Mouse (Mus musculus): ENCODE results near the gene Magi3. TPM values are rescaled to one million over a fixed set of nuclear protein-coding genes. Genes with fewer than 3 reads are reported as not detected.

The Magi3 gene
- polyA plus RNA-seq, 1 experiment: 4.1 TPM

GRCm38 (mm10) chr3:104142376-104142775 is 77.8 kb downstream of the Magi3 start:
- Histone ChIP-seq H3K27me3 (ENCODE audit: control insufficient read depth, insufficient read depth, low read length) (no peaks in the 10 kb centered on the region), H3K4me1 (ENCODE audit: control insufficient read depth, insufficient read depth, low read length) (peaks cover 3% of the 10 kb centered on the region; the same call in 1 of the 2 replicates), H3K36me3 (ENCODE audit: control insufficient read depth, insufficient read depth, low read length) (no peaks in the 10 kb centered on the region), H3K4me3 (ENCODE audit: control insufficient read depth, low read depth, low read length) (no peak overlapping the region), H3K27ac (ENCODE audit: control insufficient read depth, insufficient read depth, low read depth, low read length) (no peak overlapping the region)
- TF ChIP-seq CTCF (IDR thresholded peaks at IDR 0.05; ENCODE audit: control insufficient read depth, insufficient read depth, insufficient replicate concordance, low read depth, low read length): no peak
- TF ChIP-seq POLR2A (IDR thresholded peaks at IDR 0.05; ENCODE audit: control insufficient read depth, low read depth, low read length): no peak

DNA sequence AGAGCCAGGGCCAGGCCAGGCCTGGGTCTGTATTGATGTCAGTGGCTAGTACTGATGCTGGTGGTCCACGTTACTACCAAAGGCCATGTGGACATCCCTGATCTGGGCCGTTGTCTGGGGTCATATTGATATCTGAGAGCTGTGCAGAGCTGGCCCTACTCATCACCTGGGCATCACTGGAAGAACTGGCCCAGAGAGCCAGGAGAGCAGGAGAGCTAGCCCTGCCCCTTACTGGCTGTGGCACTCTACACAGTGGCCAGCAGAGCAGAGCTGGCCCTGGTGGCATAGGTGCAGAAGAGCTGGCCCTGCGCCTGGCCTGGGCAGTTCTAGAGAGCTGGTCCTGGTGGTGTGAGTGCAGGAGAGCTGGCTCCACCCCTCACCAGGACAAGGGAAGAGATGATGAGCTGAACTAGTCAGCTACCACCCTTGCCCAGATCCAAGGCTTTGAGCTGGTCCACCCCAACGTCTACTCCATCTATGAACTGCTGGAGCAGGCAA is 81.2 kb downstream of the Magi3 start:
- Histone ChIP-seq H3K4me3 (ENCODE audit: control insufficient read depth, low read depth, low read length) (peak overlapping the region; percentile 3; the same call in 1 of the 2 replicates), H3K36me3 (ENCODE audit: control insufficient read depth, insufficient read depth, low read length) (no peaks in the 10 kb centered on the region), H3K27ac (ENCODE audit: control insufficient read depth, insufficient read depth, low read depth, low read length) (peak overlapping the region; percentile 19; the same call in 1 of the 2 replicates), H3K27me3 (ENCODE audit: control insufficient read depth, insufficient read depth, low read length) (no peaks in the 10 kb centered on the region), H3K4me1 (ENCODE audit: control insufficient read depth, insufficient read depth, low read length) (peaks cover 3% of the 10 kb centered on the region; the same call in 1 of the 2 replicates)
- TF ChIP-seq CTCF (IDR thresholded peaks at IDR 0.05; ENCODE audit: control insufficient read depth, insufficient read depth, insufficient replicate concordance, low read depth, low read length) (no peak), POLR2A (IDR thresholded peaks at IDR 0.05; ENCODE audit: control insufficient read depth, low read depth, low read length) (no peak)

DNA sequence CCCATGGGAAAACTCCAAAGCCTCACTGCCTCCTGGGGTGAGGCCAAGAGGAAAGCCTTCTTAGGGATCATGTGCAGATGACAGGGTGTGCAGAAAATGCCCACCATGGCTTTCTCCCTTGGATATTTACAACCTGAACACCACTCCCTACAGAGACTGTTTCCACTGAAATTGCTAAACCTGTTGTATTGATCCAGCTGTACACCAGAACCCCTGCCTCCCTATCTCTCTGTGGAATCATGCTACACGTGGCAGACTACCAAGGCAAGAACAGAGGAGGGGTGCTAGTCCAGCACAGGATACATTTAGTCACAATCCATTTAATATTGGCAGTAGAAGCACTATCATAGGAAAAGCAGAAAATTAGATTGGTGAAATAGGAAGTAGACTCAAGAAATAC is 94.5 kb downstream of the Magi3 start:
- H3K27me3 ChIP-seq (ENCODE audit: control insufficient read depth, insufficient read depth, low read length): no peaks in the 10 kb centered on the region
- H3K27ac ChIP-seq (ENCODE audit: control insufficient read depth, insufficient read depth, low read depth, low read length): no peak overlapping the region
- no peaks in the 10 kb centered on the region for H3K36me3 ChIP-seq (ENCODE audit: control insufficient read depth, insufficient read depth, low read length)
- no peak for TF ChIP-seq POLR2A (IDR thresholded peaks at IDR 0.05; ENCODE audit: control insufficient read depth, low read depth, low read length)
- no peak for TF ChIP-seq CTCF (IDR thresholded peaks at IDR 0.05; ENCODE audit: control insufficient read depth, insufficient read depth, insufficient replicate concordance, low read depth, low read length)
- H3K4me3 ChIP-seq (ENCODE audit: control insufficient read depth, low read depth, low read length): no peak overlapping the region
- no peaks in the 10 kb centered on the region; the same call in 1 of the 2 replicates for H3K4me1 ChIP-seq (ENCODE audit: control insufficient read depth, insufficient read depth, low read length)

GRCm38 (mm10) chr3:104123846-104124245 is 96.3 kb downstream of the Magi3 start:
- H3K4me1 ChIP-seq (ENCODE audit: control insufficient read depth, insufficient read depth, low read length): no peaks in the 10 kb centered on the region; the same call in 1 of the 2 replicates
- H3K27ac ChIP-seq (ENCODE audit: control insufficient read depth, insufficient read depth, low read depth, low read length): no peak overlapping the region
- no peak overlapping the region for H3K4me3 ChIP-seq (ENCODE audit: control insufficient read depth, low read depth, low read length)
- TF ChIP-seq CTCF (IDR thresholded peaks at IDR 0.05; ENCODE audit: control insufficient read depth, insufficient read depth, insufficient replicate concordance, low read depth, low read length) (no peak), POLR2A (IDR thresholded peaks at IDR 0.05; ENCODE audit: control insufficient read depth, low read depth, low read length) (no peak)
- no peaks in the 10 kb centered on the region for H3K27me3 ChIP-seq (ENCODE audit: control insufficient read depth, insufficient read depth, low read length)
- H3K36me3 ChIP-seq (ENCODE audit: control insufficient read depth, insufficient read depth, low read length): no peaks in the 10 kb centered on the region

GRCm38 (mm10) chr3:104109478-104109877 is 110.7 kb downstream of the Magi3 start:
- Histone ChIP-seq H3K36me3 (ENCODE audit: control insufficient read depth, insufficient read depth, low read length) (no peaks in the 10 kb centered on the region), H3K27me3 (ENCODE audit: control insufficient read depth, insufficient read depth, low read length) (no peaks in the 10 kb centered on the region), H3K4me3 (ENCODE audit: control insufficient read depth, low read depth, low read length) (no peak overlapping the region), H3K27ac (ENCODE audit: control insufficient read depth, insufficient read depth, low read depth, low read length) (no peak overlapping the region), H3K4me1 (ENCODE audit: control insufficient read depth, insufficient read depth, low read length) (no peaks in the 10 kb centered on the region)
- TF ChIP-seq CTCF (IDR thresholded peaks at IDR 0.05; ENCODE audit: control insufficient read depth, insufficient read depth, insufficient replicate concordance, low read depth, low read length): no peak
- no peak for TF ChIP-seq POLR2A (IDR thresholded peaks at IDR 0.05; ENCODE audit: control insufficient read depth, low read depth, low read length)

- no peaks in the 10 kb centered on the region for H3K36me3 ChIP-seq (ENCODE audit: control insufficient read depth, insufficient read depth, low read length)
- no peaks in the 10 kb centered on the region for H3K27me3 ChIP-seq (ENCODE audit: control insufficient read depth, insufficient read depth, low read length)
- H3K4me1 ChIP-seq (ENCODE audit: control insufficient read depth, insufficient read depth, low read length): no peaks in the 10 kb centered on the region
- TF ChIP-seq POLR2A (IDR thresholded peaks at IDR 0.05; ENCODE audit: control insufficient read depth, low read depth, low read length) (no peak), CTCF (IDR thresholded peaks at IDR 0.05; ENCODE audit: control insufficient read depth, insufficient read depth, insufficient replicate concordance, low read depth, low read length) (no peak; the same call in 1 of the 2 replicates)
- H3K27ac ChIP-seq (ENCODE audit: control insufficient read depth, insufficient read depth, low read depth, low read length): no peak overlapping the region
- no peak overlapping the region for H3K4me3 ChIP-seq (ENCODE audit: control insufficient read depth, low read depth, low read length)
Observed at GRCm38 (mm10) chr3:104104942-104105341, 115.2 kb downstream of the Magi3 start.

- Histone ChIP-seq H3K36me3 (ENCODE audit: control insufficient read depth, insufficient read depth, low read length) (no peaks in the 10 kb centered on the region), H3K4me3 (ENCODE audit: control insufficient read depth, low read depth, low read length) (no peak overlapping the region), H3K27ac (ENCODE audit: control insufficient read depth, insufficient read depth, low read depth, low read length) (no peak overlapping the region), H3K27me3 (ENCODE audit: control insufficient read depth, insufficient read depth, low read length) (no peaks in the 10 kb centered on the region), H3K4me1 (ENCODE audit: control insufficient read depth, insufficient read depth, low read length) (no peaks in the 10 kb centered on the region)
- no peak for TF ChIP-seq POLR2A (IDR thresholded peaks at IDR 0.05; ENCODE audit: control insufficient read depth, low read depth, low read length)
- TF ChIP-seq CTCF (IDR thresholded peaks at IDR 0.05; ENCODE audit: control insufficient read depth, insufficient read depth, insufficient replicate concordance, low read depth, low read length): no peak
Observed at GRCm38 (mm10) chr3:104101721-104102120, 118.5 kb downstream of the Magi3 start.
